ENCODE assay signal across 20 mouse cellular contexts in the genomic region with DNA sequence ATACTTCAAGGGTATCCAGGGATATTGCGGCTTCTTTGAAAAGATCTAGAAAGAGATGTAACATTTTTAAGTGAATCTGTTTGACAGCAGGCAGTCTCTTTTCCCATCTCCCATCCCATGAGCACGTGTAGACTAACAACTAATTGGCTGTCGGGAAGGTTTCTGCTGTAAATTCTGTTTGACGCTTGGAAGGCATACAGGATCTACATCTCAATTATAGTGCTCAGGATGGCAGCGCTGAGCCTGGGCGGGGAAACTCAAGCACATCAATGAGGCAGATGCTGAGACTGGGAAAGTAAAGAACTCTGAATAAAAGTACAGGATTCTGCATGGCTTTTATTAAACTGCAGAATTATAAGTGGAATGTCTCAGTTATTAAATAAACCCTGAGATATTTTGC.
DNase-seq lines count a peak whose midpoint lies in the region; ATAC-seq and TF ChIP-seq lines count a peak whose summit lies in the region.
"Had no signal": no experiment of that assay in that cellular context is flagged by ENCODE, and none has a peak within 500 bp of the region (broad histone marks: within the 10 kb centered on the region; RNA-seq: fewer than 3 reads in every experiment).

No protein-coding gene starts in this region.

- H3K27me3 ChIP-seq in midbrain, embryonic 11.5 days (ENCODE audit: control insufficient read depth, insufficient read depth, low read length), result no peaks in the 10 kb centered on the region
- no peaks in the 10 kb centered on the region for H3K27me3 ChIP-seq in midbrain, embryonic 10.5 days (ENCODE audit: low read depth, poor library complexity, severe bottlenecking)
- no peaks in the 10 kb centered on the region for H3K27me3 ChIP-seq in midbrain, embryonic 16.5 days (ENCODE audit: control insufficient read depth, insufficient read depth, low read depth, low read length)
- H3K27me3 ChIP-seq: embryonic facial prominence, embryonic 12.5 days; forebrain, embryonic 13.5 days; heart, embryonic 15.5 days had no signal

- no peaks in the 10 kb centered on the region for H3K36me3 ChIP-seq in midbrain, embryonic 11.5 days (ENCODE audit: control insufficient read depth, insufficient read depth, low read length)
- no peaks in the 10 kb centered on the region for H3K36me3 ChIP-seq in midbrain, embryonic 10.5 days
- H3K36me3 ChIP-seq in midbrain, embryonic 16.5 days (ENCODE audit: control insufficient read depth, insufficient read depth, low read length), result no peaks in the 10 kb centered on the region
- H3K36me3 ChIP-seq: embryonic facial prominence, embryonic 12.5 days; G1E; heart, embryonic 15.5 days had no signal

- H3K4me2 ChIP-seq in midbrain, embryonic 11.5 days, result no peak overlapping the region
- H3K4me2 ChIP-seq in midbrain, embryonic 16.5 days (ENCODE audit: low read length), result no peak overlapping the region
- H3K4me2 ChIP-seq: embryonic facial prominence, embryonic 12.5 days; forebrain, embryonic 13.5 days; heart, embryonic 11.5 days; heart, embryonic 15.5 days; hindbrain, embryonic 14.5 days had no signal

- H3K27ac ChIP-seq in midbrain, embryonic 11.5 days (ENCODE audit: low read depth, low read length), result no peak overlapping the region
- no peak overlapping the region for H3K27ac ChIP-seq in midbrain, embryonic 10.5 days (replicated peaks)
- H3K27ac ChIP-seq in midbrain, embryonic 16.5 days (ENCODE audit: low read length), result no peak overlapping the region
- H3K27ac ChIP-seq: embryonic facial prominence, embryonic 12.5 days; forebrain, embryonic 13.5 days; heart, embryonic 15.5 days; hindbrain, embryonic 14.5 days had no signal

- no peak overlapping the region for H3K9ac ChIP-seq in midbrain, embryonic 11.5 days (ENCODE audit: low read length)
- H3K9ac ChIP-seq in midbrain, embryonic 16.5 days (ENCODE audit: low read depth, low read length), result no peak overlapping the region
- H3K9ac ChIP-seq: embryonic facial prominence, embryonic 12.5 days; forebrain, embryonic 13.5 days; heart, embryonic 15.5 days; hindbrain, embryonic 14.5 days had no signal

- no peaks in the 10 kb centered on the region for H3K4me1 ChIP-seq in midbrain, embryonic 11.5 days (ENCODE audit: control insufficient read depth, insufficient read depth, low read length)
- H3K4me1 ChIP-seq in midbrain, embryonic 10.5 days, result no peaks in the 10 kb centered on the region
- no peaks in the 10 kb centered on the region for H3K4me1 ChIP-seq in midbrain, embryonic 16.5 days (ENCODE audit: control insufficient read depth, insufficient read depth, low read length)
- H3K4me1 ChIP-seq: embryonic facial prominence, embryonic 12.5 days; forebrain, embryonic 13.5 days; heart, embryonic 15.5 days had no signal

- WGBS in midbrain, embryonic 11.5 days, result 62% methylated on average over 6 of the region's 6 CpGs
- WGBS in midbrain, embryonic 10.5 days, result 65% methylated on average over 6 of the region's 6 CpGs
- 37% methylated on average over 6 of the region's 6 CpGs for WGBS in midbrain, embryonic 16.5 days

- no peak for TF ChIP-seq POLR2A in brain, embryonic 14.5 days (IDR thresholded peaks at IDR 0.05; ENCODE audit: borderline replicate concordance, extremely low read depth, insufficient read depth, insufficient read length, poor library complexity, severe bottlenecking)

- TF ChIP-seq CTCF in brain, embryonic 14.5 days (IDR thresholded peaks at IDR 0.05; ENCODE audit: borderline replicate concordance, extremely low read depth, insufficient read depth, insufficient read length), result no peak

- H3K9me3 ChIP-seq in midbrain, embryonic 11.5 days (ENCODE audit: control insufficient read depth, low read length), result no peaks in the 10 kb centered on the region
- no peaks in the 10 kb centered on the region for H3K9me3 ChIP-seq in midbrain, embryonic 10.5 days (replicated peaks)
- no peaks in the 10 kb centered on the region for H3K9me3 ChIP-seq in midbrain, embryonic 16.5 days (replicated peaks; ENCODE audit: control insufficient read depth, low read length, poor library complexity, severe bottlenecking)
- H3K9me3 ChIP-seq: embryonic facial prominence, embryonic 12.5 days; forebrain, embryonic 13.5 days; G1E; heart, embryonic 15.5 days had no signal

- ATAC-seq in midbrain, embryonic 11.5 days (ENCODE audit: low FRiP score), result no peak
- ATAC-seq in midbrain, embryonic 16.5 days, result peak; percentile 92
- ATAC-seq: activated CD4-positive, CD25-positive, alpha-beta regulatory T cell, adult 4 months; forebrain, embryonic 13.5 days; intestine, postnatal 0 days had no signal

- H3K4me3 ChIP-seq in midbrain, embryonic 11.5 days (ENCODE audit: low read depth, low read length), result no peak overlapping the region
- H3K4me3 ChIP-seq in midbrain, embryonic 10.5 days, result no peak overlapping the region
- no peak overlapping the region for H3K4me3 ChIP-seq in midbrain, embryonic 16.5 days (ENCODE audit: low read depth, low read length)
- H3K4me3 ChIP-seq: embryonic facial prominence, embryonic 12.5 days; forebrain, embryonic 13.5 days; heart, embryonic 15.5 days had no signal

- DNase-seq in midbrain, embryonic 11.5 days (ENCODE audit: low spot score, missing footprints), result peak; percentile 70
- no peak for DNase-seq in midbrain, embryonic 10.5 days (ENCODE audit: low spot score)
- peak; percentile 71 for DNase-seq in brain, embryonic 14.5 days (ENCODE audit: low read depth)
- no peak for DNase-seq in cerebellum, adult 18-20 months
- no peak for DNase-seq in retina, embryonic 14.5 days (ENCODE audit: low spot score)
- DNase-seq: adrenal gland, postnatal 14 days; cerebellum, adult 8-10 months; cerebellum, postnatal 14 days; gastrocnemius, postnatal 36 days; heart, adult 11 months; heart, postnatal 14 days had no signal

Comparison
In these comparisons a context has a peak if more than half of its experiments do, and no peak if none do; other contexts are left out.
1. DNase-seq: peak in midbrain, embryonic 11.5 days (single experiment) and brain, embryonic 14.5 days (single experiment); none in midbrain, embryonic 10.5 days (single experiment), cerebellum, adult 18-20 months (0 of 2) and retina, embryonic 14.5 days (single experiment).